Mouse (Mus musculus): Measurements from ENCODE around the gene Ckb. TPM values are rescaled to one million over a fixed set of nuclear protein-coding genes. Genes with fewer than 3 reads are reported as not detected.

The Ckb gene
- 2,312 and 2,495 TPM in 2 replicates for polyA plus RNA-seq (2015; fragmentation: Nextera tagmentation; extraction: Ambion mirVana)

DNA sequence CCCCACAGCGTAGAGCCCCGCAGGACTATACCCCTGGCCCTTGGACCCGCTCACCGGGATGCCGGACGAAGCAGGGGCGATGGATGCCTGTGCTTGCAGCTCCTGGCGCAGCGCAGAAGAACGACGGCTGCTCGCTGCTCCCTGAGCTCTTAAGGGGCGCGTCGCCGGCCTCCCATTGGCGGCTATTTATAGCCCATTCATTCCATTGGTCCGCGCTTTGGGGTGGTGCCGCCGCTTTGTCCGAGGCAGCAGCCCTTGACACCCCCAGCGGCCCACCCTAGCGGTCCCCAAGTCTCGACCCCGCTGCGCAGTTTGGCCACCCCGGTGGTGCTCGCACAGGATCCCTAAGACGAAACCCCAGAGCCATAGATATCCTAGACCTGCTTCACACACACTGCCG, at the start of gene Ckb:
Ckb (minus strand) TSS at position 163 of the 400 bp plus-strand sequence.

DNA sequence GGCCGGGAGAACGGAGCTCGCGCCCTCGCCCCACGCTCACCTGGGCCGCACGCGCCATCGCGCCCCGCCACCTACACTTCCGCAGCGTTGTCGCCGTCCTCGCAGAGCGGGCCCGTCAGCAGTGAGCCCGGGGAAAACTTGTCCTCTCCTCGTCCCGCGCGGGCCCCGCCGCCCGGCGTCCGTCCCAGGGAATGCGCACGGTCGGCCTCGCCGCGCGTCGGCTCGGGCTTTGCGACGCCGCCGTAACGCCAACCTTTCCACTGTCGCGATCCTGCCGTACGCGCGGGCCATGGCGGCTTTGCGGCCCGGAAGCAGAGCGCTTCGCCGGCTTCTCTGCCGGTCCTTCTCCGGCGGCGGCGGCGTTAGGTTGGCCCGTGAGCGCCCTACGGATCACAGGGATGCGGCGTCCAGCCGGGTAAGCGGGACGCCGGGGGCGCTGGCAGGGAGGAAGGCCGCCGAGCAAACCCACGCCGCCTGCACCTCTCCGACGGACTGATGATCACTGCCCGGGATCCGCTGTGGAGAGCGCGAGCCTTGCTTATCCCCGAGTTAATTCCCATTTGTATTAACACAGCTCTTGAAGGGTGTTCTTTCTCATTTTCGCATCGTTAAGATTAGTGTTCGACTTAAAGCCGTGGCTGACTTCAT, 41.0 kb upstream of the Ckb start, which contains the start of the genes Bag5 and Apopt1:
Bag5 (minus strand) TSS at position 254 of the 648 bp plus-strand sequence.
Apopt1 (plus strand) TSS at position 258 of the 648 bp plus-strand sequence.

GRCm38 (mm10) chr12:111677882-111678669, 5.9 kb upstream of the Ckb start, which contains the start of gene Trmt61a:
Gene Trmt61a, plus strand, starts transcription at chr12:111678105.

Other genes with a start within 250 kb of the Ckb start
- 26.2 and 29.6 TPM in 2 replicates for gene Tnfaip2, start 229.9 kb downstream of the Ckb start, polyA plus RNA-seq (2015; fragmentation: Nextera tagmentation; extraction: Ambion mirVana)
- 14.4 and 14.9 TPM in 2 replicates for gene Gm266, start 186.5 kb downstream of the Ckb start, polyA plus RNA-seq (2015; fragmentation: Nextera tagmentation; extraction: Ambion mirVana)
- gene Eif5, start 134.3 kb downstream of the Ckb start, polyA plus RNA-seq (2015; fragmentation: Nextera tagmentation; extraction: Ambion mirVana), result 428 and 477 TPM in 2 replicates
- 19.7 and 21.8 TPM in 2 replicates for gene Mark3, start 97.8 kb downstream of the Ckb start, polyA plus RNA-seq (2015; fragmentation: Nextera tagmentation; extraction: Ambion mirVana)
- gene Trmt61a, start 5.8 kb upstream of the Ckb start, polyA plus RNA-seq (2015; fragmentation: Nextera tagmentation; extraction: Ambion mirVana), result 13.8 and 14.8 TPM in 2 replicates
- gene Bag5, start 40.9 kb upstream of the Ckb start, polyA plus RNA-seq (2015; fragmentation: Nextera tagmentation; extraction: Ambion mirVana), result 41.5 and 46.1 TPM in 2 replicates
- gene Apopt1, start 40.9 kb upstream of the Ckb start, polyA plus RNA-seq (2015; fragmentation: Nextera tagmentation; extraction: Ambion mirVana), result 45.0 and 45.7 TPM in 2 replicates
- 89.8 and 108 TPM in 2 replicates for gene Klc1, start 86.5 kb upstream of the Ckb start, polyA plus RNA-seq (2015; fragmentation: Nextera tagmentation; extraction: Ambion mirVana)
- 2.9 and 3.4 TPM in 2 replicates for gene Xrcc3, start 141.5 kb upstream of the Ckb start, polyA plus RNA-seq (2015; fragmentation: Nextera tagmentation; extraction: Ambion mirVana)
- 79.9 and 81.4 TPM in 2 replicates for gene Zfyve21, start 141.8 kb upstream of the Ckb start, polyA plus RNA-seq (2015; fragmentation: Nextera tagmentation; extraction: Ambion mirVana)
- 13.7 and 16.1 TPM in 2 replicates for gene Ppp1r13b, start 235.8 kb upstream of the Ckb start, polyA plus RNA-seq (2015; fragmentation: Nextera tagmentation; extraction: Ambion mirVana)